Mouse (Mus musculus): ENCODE measurements around the gene Dapp1. TPM values are rescaled to one million over a fixed set of nuclear protein-coding genes. Genes with fewer than 3 reads are reported as not detected.
"Not testable (repeated sequence)": the region's sequence is repeated elsewhere in the genome, so short reads cannot be mapped to it uniquely, and the experiment has no call there.

Gene Dapp1
- polyA plus RNA-seq, 2 experiments from 2014 or later = 74.5 to 78.4 TPM

- ATAC-seq = peak; percentile 97
Observed at GRCm38 (mm10) chr3:137918172-137918931, 63.0 kb downstream of the Dapp1 start, which contains the start of gene Lamtor3. TSS of gene Lamtor3 (plus strand) at chr3:137918506.

DNA sequence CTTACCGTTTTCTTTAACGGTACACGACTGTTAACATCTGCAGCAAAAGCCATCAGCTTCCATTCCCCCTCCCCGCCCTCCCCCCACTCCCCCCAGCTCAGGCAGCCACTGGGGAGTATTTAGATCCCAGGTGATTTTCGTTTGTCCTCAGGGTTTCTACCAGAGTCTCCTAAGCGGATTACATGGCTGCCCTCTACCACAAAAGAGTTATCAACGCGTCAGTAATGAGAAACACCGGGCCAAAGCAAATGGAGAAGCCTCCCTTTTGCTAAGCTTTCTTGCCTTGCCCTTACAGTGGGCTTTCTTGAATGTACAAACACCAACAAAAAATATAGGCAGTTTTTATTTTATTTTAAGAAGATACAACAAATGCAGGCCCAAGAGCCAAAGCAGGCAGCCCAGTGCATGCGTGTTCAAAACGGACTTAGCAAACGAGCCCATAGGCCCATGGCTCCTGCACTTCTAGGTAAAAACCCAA lies 63.6 kb downstream of the Dapp1 start:
- ATAC-seq = no peak

GRCm38 (mm10) chr3:137914567-137914966 lies 66.8 kb downstream of the Dapp1 start:
- ATAC-seq = not testable (repeated sequence)

- ATAC-seq = no peak
Observed at GRCm38 (mm10) chr3:137913093-137913492, 68.3 kb downstream of the Dapp1 start.

DNA sequence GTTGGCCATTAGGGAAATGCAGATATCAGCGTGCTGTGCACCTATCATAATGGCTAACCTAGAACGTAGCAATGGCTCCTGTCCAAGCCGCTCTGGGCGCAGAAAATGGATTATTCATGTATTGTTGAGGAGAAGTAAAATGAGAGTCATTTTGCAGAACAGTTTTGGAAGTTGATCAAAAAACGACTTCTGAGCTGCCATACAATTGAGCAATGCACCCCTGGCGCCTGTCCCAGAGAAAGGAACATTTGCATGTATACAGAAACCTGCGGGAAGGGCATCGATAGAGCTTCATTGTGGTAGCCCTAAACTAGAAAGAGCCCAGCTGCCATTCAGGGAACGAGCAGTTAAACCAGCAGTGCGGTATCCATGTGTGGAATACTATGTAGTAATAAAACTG lies 81.2 kb downstream of the Dapp1 start:
- ATAC-seq = no peak

- no peak for ATAC-seq
Observed at GRCm38 (mm10) chr3:137897685-137898084, 83.7 kb downstream of the Dapp1 start.

- ATAC-seq = no peak
Observed at GRCm38 (mm10) chr3:137896867-137897266, 84.5 kb downstream of the Dapp1 start.

GRCm38 (mm10) chr3:137896386-137896785 lies 85.0 kb downstream of the Dapp1 start:
- no peak for ATAC-seq

GRCm38 (mm10) chr3:137895196-137895595 lies 86.1 kb downstream of the Dapp1 start:
- peak; percentile 41 for ATAC-seq

DNA sequence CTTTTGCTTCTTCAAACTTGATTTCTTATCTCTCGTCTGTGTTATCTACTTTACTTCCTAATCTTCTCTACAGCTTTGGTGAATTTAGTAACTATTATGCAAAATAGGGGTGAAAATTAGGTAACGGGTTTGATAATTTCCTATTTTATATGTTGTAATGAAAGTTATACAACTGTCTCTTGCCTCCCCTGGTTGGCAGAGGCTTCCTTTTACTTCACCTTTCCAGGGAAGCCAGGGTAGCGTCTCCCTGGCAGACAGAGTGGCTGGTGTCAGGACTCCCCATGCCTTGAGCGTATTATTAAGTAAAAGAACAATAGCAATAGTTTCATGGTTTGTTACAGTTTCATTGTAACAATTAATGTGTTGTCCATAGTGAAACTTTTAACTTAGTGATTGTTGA lies 87.6 kb downstream of the Dapp1 start:
- ATAC-seq = no peak

DNA sequence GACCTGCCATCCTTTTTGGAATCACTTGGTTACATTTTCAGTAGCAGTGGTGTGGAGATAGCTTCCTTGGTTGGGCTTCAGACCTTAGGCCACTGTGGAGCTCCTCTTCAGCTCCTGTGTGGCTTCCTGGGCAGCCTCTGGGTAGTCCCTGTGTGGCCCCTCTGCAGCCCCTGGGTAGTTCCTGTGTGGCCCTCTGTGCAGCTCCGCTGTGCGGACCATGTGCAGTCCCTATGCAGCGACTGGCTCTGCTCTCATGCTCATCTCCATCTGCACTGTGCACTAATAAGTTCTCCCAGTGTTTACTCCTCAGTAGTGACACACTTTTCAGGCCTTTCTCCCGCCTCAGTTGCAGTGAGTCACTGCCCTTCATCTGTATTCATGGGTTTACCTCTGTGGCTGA lies 89.2 kb downstream of the Dapp1 start:
- no peak for ATAC-seq

DNA sequence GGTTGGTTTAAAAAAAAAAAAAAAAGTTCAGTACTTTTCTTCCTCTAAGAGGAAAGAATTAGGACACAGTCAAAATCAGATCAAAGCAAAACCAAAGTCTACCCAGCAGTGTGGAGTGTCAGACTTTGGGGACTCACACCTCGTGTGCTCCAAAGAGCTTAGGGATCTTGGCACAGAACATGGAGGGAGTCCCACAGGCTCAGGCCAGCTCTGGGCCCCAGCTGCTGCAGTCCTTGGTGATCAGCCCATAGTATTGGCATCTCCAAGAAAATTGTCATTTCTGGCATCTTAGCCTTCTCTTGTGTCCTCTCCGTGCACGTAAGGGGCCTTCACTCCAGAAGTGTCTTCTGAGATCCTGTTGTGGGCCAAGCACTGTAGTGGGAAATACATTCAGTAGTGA lies 90.3 kb downstream of the Dapp1 start:
- no peak for ATAC-seq

GRCm38 (mm10) chr3:137887961-137888360 lies 93.4 kb downstream of the Dapp1 start:
- ATAC-seq = no peak

DNA sequence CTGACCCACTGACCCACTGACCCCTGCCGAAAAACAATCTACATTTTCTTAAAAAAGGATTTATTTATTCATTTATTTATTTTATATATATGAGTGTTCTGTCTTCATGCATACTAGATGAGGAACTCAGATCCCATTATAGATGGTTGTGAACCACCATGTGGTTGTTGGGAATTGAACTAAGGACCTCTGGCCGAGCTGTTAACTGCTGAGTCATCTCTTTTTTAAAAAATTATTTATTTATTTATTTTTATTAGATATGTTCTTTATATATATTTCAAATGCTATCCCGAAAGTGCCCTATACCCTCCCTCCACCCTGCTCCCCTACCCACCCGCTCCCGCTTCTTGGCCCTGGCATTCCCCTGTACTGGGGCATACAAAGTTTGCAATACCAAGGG lies 100.3 kb downstream of the Dapp1 start:
- no peak for ATAC-seq

Other genes starting within 250 kb of the Dapp1 start
- gene H2afz, start 117.1 kb downstream of the Dapp1 start, polyA plus RNA-seq (2017; shearing (Covaris generic)) = 1,000 to 10,000 TPM; 1,486 to 1,582 TPM
- gene Dnajb14, start 113.9 kb downstream of the Dapp1 start, polyA plus RNA-seq (2017; shearing (Covaris generic)) = 1 to 10 TPM; 5.0 to 6.0 TPM
- 10 to 100 TPM; 72.0 to 73.5 TPM for gene Lamtor3, start 63.0 kb downstream of the Dapp1 start, polyA plus RNA-seq (2017; shearing (Covaris generic))
- not detected for gene 1110002E22Rik, start 83.5 kb upstream of the Dapp1 start, polyA plus RNA-seq (2017; shearing (Covaris generic))
- gene Gm5105, start 85.8 kb upstream of the Dapp1 start, polyA plus RNA-seq (2017; shearing (Covaris generic)) = not detected
- 1 to 10 TPM; 7.4 to 8.7 TPM for gene Trmt10a, start 161.9 kb upstream of the Dapp1 start, polyA plus RNA-seq (2017; shearing (Covaris generic))
- gene Mttp, start 163.4 kb upstream of the Dapp1 start, polyA plus RNA-seq (2017; shearing (Covaris generic)) = 1 to 10 TPM; 5.5 to 7.1 TPM
- not detected for gene 4930579F01Rik, start 212.3 kb upstream of the Dapp1 start, polyA plus RNA-seq (2017; shearing (Covaris generic))
- gene Adh7, start 236.2 kb upstream of the Dapp1 start, polyA plus RNA-seq (2017; shearing (Covaris generic)) = not detected

Measured in CD4-positive, CD25-positive, alpha-beta regulatory T cell, adult 4 months (primary cell).